Mouse (Mus musculus): ENCODE measurements at regions not wholly inside any gene's neighbourhood (a gene's known extent, or its start where the extent isn't known, plus 50 kb on each side); places are given as distances from the start of the nearest gene placed in this dataset.

GRCm38 (mm10) chr12:13753878-13754277 is 398.0 kb downstream of the Fam84a start:
- TF ChIP-seq CTCF (IDR thresholded peaks at IDR 0.05; ENCODE audit: control insufficient read depth, insufficient read depth, insufficient replicate concordance, low read depth, low read length) (no peak), POLR2A (IDR thresholded peaks at IDR 0.05; ENCODE audit: control insufficient read depth, low read depth, low read length) (no peak)

All from testis, adult 2 months (tissue).